Mouse (Mus musculus) yolk sac, embryonic 10.5 days (tissue): ENCODE measurements around the gene Vim.
"Not testable (repeated sequence)": the region's sequence is repeated elsewhere in the genome, so short reads cannot be mapped to it uniquely, and the experiment has no call there.

Source experiments
- DNase-seq: peaks from one replicate; pipeline ENCODE4 v3.0.0-alpha.2; 2017; ENCODE audit warnings: low spot score

The Vim gene

GRCm38 (mm10) chr2:13570122-13570521, 3.6 kb upstream of the Vim start:
- no peak for DNase-seq

DNA sequence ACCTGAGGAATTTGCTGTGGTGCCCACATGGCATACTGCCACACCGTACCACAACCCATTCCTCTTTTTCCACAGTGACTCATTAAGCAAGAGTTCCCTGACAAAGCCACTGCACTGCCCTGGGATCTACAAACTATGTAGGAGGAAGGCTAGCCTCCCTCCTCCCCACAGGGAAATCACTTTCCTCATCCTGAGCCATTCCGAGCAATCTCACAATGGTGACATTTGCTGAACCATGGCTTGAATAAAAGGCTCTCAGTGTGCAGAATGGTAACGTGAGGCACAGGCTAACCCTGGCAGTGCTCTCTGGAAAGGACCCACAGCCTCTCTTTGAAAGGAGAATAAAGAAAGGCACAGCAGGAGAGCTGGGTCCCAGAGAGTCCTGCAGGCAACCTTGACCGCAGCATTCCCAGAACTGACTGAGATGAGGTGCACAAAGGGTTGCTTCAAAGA, 1.6 kb upstream of the Vim start:
- no peak for DNase-seq

- no peak for DNase-seq
Observed at GRCm38 (mm10) chr2:13572647-13573407, 900 bp upstream of the Vim start.

- DNase-seq = peak; percentile 90
Observed at GRCm38 (mm10) chr2:13574066-13574800, 506 bp downstream of the Vim start.

GRCm38 (mm10) chr2:13574801-13575150, 1.0 kb downstream of the Vim start:
- peak; percentile 42 for DNase-seq

GRCm38 (mm10) chr2:13575287-13575801, 1.6 kb downstream of the Vim start:
- peak; percentile 44 for DNase-seq

DNA sequence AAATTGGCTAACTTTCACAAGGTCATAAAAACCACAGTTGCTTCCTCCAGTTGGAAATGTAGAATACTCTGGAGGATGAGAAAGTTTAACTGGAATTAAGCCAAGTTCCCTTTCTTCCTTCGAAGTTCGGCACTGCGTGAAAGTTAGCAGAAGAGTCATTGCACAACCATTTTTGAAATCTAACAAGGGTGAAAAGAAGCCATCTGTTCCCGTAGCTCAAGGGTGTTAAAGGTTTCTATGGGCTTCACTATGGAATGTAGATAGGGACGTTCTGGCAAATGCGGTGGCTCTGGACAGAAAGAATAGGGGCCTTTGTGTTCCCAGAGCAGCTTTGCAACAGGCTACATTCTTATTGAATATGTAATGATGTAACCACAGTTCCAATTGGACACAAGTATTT, 2.2 kb downstream of the Vim start:
- DNase-seq = no peak

DNA sequence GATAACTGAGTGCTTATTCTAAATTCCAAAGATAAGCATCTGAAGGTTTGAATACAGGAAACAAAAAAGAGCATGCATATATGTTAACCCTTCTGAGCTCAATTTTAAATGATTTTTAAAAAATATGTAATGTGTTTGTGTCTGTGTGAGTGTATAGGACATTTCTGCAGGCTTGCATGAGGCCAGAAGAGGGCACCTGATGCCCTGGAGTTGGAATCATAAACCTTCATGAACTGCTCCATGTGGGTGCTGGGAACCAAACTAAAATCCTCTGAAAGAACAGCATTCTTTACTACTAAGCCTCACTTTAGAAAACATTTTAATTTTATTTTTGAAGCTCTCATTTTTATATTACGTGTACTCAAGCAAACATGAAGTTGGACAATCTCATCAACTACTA, 3.7 kb downstream of the Vim start:
- DNase-seq = no peak

DNA sequence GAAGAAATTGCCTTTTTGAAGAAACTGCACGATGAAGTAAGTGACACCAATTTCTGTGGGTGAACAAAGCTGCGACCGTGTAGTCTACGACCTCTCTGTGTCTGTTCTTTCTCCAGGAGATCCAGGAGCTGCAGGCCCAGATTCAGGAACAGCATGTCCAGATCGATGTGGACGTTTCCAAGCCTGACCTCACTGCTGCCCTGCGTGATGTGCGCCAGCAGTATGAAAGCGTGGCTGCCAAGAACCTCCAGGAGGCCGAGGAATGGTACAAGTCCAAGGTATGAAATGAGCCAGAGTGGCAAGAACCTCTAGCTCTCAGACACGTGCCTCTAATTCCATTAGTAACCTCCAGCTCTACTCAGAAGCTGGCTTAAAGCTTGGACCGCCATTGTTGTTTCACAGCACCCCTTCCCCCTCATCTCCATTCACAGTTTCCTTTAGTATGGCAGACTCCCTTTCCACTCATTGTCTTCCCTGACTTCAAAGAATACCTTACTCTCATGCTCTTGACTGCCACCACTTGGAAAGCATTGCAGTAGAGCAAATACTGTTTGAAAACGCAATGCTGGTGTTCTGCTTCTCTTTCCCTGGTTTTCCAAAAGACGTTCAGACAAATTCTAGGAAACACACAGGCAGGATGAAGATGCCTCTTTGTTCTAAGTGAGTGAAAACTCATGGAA, 4.9 kb downstream of the Vim start:
- no peak for DNase-seq

GRCm38 (mm10) chr2:13579315-13579714, 5.6 kb downstream of the Vim start:
- no peak for DNase-seq

- DNase-seq = peak; percentile 12
Observed at GRCm38 (mm10) chr2:13579991-13580390, 6.3 kb downstream of the Vim start.

DNA sequence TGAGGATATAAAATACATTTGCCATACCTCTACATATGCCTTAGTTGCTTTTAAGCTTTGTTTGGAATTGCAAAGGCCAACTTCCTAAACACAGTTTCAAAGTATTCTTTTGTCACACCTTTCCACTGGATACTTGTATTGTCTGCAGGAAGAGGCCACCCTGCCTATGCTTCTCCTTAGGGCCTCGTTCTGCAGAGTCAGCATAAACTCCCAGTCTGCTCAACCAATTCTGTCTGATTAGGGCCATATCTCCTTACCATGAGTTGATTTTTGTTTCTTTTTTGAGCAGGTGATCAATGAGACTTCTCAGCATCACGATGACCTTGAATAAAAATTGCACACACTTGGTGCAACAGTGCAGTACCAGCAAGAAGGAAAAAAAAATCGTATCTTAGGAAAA, 8.5 kb downstream of the Vim start:
- DNase-seq = no peak

GRCm38 (mm10) chr2:13583746-13584145, 10.0 kb downstream of the Vim start:
- DNase-seq = not testable (repeated sequence)

- DNase-seq = no peak
Observed at GRCm38 (mm10) chr2:13593328-13593727, 19.6 kb downstream of the Vim start.

- no peak for DNase-seq
Observed at GRCm38 (mm10) chr2:13596965-13597656, 23.4 kb downstream of the Vim start.

GRCm38 (mm10) chr2:13598166-13598565, 24.4 kb downstream of the Vim start:
- DNase-seq = no peak

GRCm38 (mm10) chr2:13603093-13603492, 29.4 kb downstream of the Vim start:
- no peak for DNase-seq

DNA sequence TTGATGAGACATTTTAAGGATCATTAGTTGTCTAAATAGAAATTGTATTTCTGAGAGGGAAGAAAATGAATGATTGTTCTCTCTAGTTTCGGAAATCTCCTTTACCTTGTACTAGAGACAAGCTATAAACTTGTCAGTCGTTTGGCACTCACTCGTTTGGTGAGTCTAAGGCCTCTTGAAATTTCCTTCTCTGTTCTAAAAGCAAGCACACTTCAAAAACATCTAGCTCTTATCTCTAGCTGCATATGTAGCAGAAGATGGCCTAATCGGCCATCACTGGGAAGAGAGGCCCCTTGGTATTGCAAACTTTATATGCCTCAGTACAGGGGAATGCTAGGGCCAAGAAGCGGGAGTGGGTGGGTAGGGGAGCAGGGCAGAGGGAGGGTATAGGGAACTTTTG, 29.9 kb downstream of the Vim start:
- DNase-seq = not testable (repeated sequence)

DNA sequence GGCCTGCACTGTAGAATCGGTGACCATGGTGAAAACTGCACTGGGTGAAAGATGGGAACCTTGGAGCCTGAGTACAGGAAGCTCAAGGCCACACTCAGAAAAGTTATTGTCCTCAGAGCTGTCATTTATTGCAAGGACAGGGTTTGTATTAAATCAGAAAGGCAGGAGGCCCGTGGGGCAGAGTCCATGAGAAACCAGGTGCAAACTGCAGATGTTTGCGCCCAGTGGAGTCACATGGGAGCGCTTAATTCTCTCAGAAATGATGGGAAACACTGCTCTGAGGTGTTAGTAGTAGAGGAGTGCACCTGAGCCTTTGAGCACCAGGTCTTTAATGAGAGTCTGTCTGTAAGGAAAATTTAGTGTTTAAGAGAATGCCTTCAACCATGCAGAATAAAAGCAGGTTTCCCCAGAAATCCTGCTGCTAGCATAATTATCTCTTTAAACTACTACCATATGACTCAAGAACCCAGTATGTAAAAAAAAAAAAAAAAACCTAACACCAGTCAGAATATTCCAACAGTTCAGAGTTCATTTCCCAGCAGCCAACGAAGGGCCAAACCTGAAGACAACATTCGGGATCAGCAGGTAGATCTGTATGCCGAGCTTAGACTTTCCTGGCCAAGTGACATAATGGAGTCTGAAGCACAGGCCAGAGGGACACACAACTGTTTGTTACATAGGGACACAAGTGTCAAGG, 56.6 kb downstream of the Vim start:
- no peak for DNase-seq
